Mouse (Mus musculus) heart, embryonic 13.5 days (tissue): Measurements from ENCODE around the gene Gpr157. TPM values are rescaled to one million over a fixed set of nuclear protein-coding genes. Genes with fewer than 3 reads are reported as not detected.

Experiments
- ATAC-seq: fragments of 200-750 bp; cut with Nextera tagmentation; 2 replicates; pipeline ENCODE4 v1.8.0; 2017; ENCODE audit warnings: moderate TSS enrichment; ENCODE audit not compliant: insufficient number of reproducible peaks, low FRiP score, low TSS enrichment; ENCODE audit errors: extremely low read depth
- H3K27ac ChIP-seq: fragments of 300-500 bp; sonication (generic); replicated peaks from 2 replicates; pipeline ENCODE4 v1.5.1; 2015; ENCODE audit warnings: moderate library complexity, mild to moderate bottlenecking, inconsistent platforms
- H3K27me3 ChIP-seq: fragments of 300-500 bp; sonication (generic); replicated peaks from 2 replicates; pipeline ENCODE4 v1.6.1; 2015; ENCODE audit warnings: mild to moderate bottlenecking, inconsistent platforms
- H3K36me3 ChIP-seq: fragments of 300-500 bp; sonication (generic); 2 replicates; pipeline ENCODE4 v1.6.1; 2015; ENCODE audit warnings: mild to moderate bottlenecking, inconsistent platforms
- H3K4me1 ChIP-seq: fragments of 300-500 bp; sonication (generic); 2 replicates; pipeline ENCODE4 v1.6.1; 2015; ENCODE audit warnings: inconsistent platforms
- H3K4me2 ChIP-seq: fragments of 300-500 bp; sonication (generic); 2 replicates; pipeline ENCODE4 v1.6.1; 2015; ENCODE audit warnings: inconsistent platforms, mild to moderate bottlenecking, moderate library complexity
- H3K4me3 ChIP-seq: fragments of 300-500 bp; sonication (generic); 2 replicates; pipeline ENCODE4 v1.5.1; 2015; ENCODE audit warnings: moderate library complexity, mild to moderate bottlenecking, inconsistent platforms
- H3K9ac ChIP-seq: fragments of 300-500 bp; sonication (generic); 2 replicates; pipeline ENCODE4 v1.6.1; 2015; ENCODE audit warnings: inconsistent platforms, mild to moderate bottlenecking, moderate library complexity
- H3K9me3 ChIP-seq: fragments of 300-500 bp; sonication (generic); 2 replicates; pipeline ENCODE4 v1.6.1; 2016; ENCODE audit warnings: inconsistent platforms
- WGBS: fragments of 180-500 bp; shearing (Covaris S2); methylation state at CpG from one replicate; pipeline ENCODE4 v1.1.7; 2015; ENCODE audit warnings: mixed read lengths; 5-methylcytosine and 5-hydroxymethylcytosine counted together
- polyA plus RNA-seq: library from polyadenylated mRNA; unstranded; fragments of >200 nt; fragmentation: Nextera tagmentation; extraction: Ambion mirVana; gene quantifications from 2 replicates; pipeline ENCODE4 v1.2.1, GENCODE M21; 2015

Gpr157 gene
- polyA plus RNA-seq, 1 experiment from 2014 or later, result 2.7 TPM

DNA sequence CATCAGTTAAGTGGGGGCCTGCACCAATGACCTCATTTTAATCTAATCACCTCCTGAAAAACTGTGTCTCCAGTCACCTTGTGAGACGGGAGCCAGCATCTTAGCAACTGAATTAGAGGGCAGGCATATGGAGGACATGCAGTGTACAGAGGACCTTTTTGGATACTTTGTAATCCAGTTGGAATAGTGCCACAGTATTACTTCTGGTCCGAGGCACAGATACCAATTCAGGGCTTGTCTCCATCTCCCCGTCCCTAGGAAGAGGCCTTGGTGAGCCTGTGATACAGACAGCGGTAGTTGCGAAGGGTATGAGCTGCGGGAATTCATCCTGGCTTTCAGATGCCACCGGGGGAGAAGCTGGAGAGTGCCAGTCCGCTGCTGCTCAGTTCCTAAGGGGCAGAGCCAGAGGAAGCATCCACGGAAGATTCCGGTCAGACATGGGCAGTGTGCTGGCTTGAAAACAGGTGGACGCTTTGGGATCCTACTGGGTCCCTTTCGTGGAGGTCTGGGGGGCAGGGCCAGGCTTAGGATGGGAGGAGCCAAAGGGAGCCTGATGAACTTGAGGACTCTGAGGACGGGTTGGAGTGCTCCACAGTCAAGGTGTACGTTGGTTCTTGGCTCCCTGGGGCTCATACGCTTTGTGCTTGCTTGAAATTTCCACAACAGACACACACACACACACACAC is 14.6 kb upstream of the Gpr157 start:
- no peak overlapping the region for H3K4me3 ChIP-seq
- H3K27me3 ChIP-seq, result 0 out of 2 replicates have a peak, but pooled peaks cover 3% of the 10 kb centered on the region
- H3K9me3 ChIP-seq, result no peaks in the 10 kb centered on the region
- no peak overlapping the region for H3K4me2 ChIP-seq
- whole genome bisulfite sequencing, result 48% methylated on average over 15 of the region's 15 CpGs
- no peak overlapping the region for H3K9ac ChIP-seq
- peaks cover 27% of the 10 kb centered on the region for H3K4me1 ChIP-seq
- no peaks in the 10 kb centered on the region for H3K36me3 ChIP-seq
- no peak for ATAC-seq
- H3K27ac ChIP-seq, result no peak overlapping the region

DNA sequence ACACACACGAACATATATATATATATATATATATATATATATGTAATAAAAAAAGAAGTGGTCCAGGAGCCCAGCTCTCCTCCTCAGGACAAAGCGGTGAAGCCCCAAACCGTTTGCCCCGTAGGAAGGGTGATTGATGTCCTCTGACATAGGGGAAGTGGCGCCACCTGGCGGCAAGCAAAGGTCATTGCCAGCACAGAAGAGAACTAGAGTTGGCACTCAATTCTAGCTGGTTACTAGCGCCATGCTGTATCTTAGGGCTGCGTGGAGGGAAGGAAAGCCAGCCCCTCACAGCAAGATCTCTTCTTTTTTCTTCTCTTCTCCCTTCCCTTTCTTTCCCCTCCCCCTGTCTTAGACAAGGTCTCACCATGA is 14.1 kb upstream of the Gpr157 start:
- Histone ChIP-seq H3K9ac (no peak overlapping the region), H3K27me3 (0 out of 2 replicates have a peak, but pooled peaks cover 3% of the 10 kb centered on the region), H3K36me3 (no peaks in the 10 kb centered on the region), H3K4me1 (peaks cover 27% of the 10 kb centered on the region), H3K4me3 (no peak overlapping the region), H3K27ac (no peak overlapping the region), H3K9me3 (no peaks in the 10 kb centered on the region), H3K4me2 (no peak overlapping the region)
- no peak for ATAC-seq
- WGBS, result 16% methylated on average over 8 of the region's 8 CpGs

DNA sequence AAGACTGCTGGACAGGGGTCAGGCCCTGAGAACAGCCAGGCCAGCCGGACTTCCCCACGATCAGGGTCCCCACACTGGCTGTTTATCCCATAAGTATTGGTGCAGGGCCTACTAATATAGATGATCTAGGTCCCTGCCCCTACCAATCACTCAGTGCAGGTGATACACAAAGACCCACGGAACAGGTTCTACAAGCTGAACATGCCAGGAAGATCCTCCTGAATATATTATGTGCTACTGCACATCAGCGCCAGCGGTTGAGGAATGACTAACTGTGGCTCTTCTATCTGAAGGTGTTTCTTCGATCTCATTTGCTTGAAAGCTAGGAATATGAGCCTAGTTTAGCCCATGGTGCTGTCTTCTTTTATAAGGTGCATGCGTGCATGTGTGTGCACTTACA is 11.8 kb upstream of the Gpr157 start:
- Histone ChIP-seq H3K27me3 (0 out of 2 replicates have a peak, but pooled peaks cover 3% of the 10 kb centered on the region), H3K36me3 (no peaks in the 10 kb centered on the region), H3K9me3 (no peaks in the 10 kb centered on the region), H3K4me3 (no peak overlapping the region), H3K4me2 (no peak overlapping the region), H3K4me1 (peaks cover 34% of the 10 kb centered on the region), H3K9ac (no peak overlapping the region), H3K27ac (0 out of 2 replicates have a peak overlapping the region, but pooled peaks have one; percentile 3)
- 81% methylated on average over 7 of the region's 7 CpGs for WGBS
- no peak for ATAC-seq

DNA sequence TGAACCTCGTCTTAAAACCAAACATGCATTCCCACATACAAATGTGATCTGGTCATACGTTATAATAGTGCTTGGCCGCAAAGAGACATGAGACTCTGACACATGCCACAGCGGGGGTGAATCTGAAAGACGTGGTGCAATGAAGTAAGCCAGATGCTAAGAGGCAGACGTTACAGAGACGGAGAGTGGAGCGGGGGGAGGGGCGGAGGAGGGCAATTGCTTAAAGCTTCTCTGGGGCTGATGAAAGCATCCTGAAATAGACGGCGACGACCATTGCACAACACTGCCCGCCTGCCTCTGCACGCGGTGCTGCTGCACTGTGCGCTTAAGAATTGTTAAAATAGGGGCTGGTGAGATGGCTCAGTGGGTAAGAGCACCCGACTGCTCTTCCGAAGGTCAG is 11.0 kb upstream of the Gpr157 start:
- Histone ChIP-seq H3K9me3 (no peaks in the 10 kb centered on the region), H3K27ac (0 out of 2 replicates have a peak overlapping the region, but pooled peaks have one; percentile 3), H3K36me3 (no peaks in the 10 kb centered on the region), H3K4me1 (peaks cover 33% of the 10 kb centered on the region), H3K27me3 (0 out of 2 replicates have a peak, but pooled peaks cover 3% of the 10 kb centered on the region), H3K4me2 (0 out of 2 replicates have a peak overlapping the region, but pooled peaks have one; percentile 12), H3K9ac (no peak overlapping the region), H3K4me3 (no peak overlapping the region)
- no peak; the same call in 1 of the 2 replicates for ATAC-seq
- 23% methylated on average over 18 of the region's 18 CpGs for WGBS

DNA sequence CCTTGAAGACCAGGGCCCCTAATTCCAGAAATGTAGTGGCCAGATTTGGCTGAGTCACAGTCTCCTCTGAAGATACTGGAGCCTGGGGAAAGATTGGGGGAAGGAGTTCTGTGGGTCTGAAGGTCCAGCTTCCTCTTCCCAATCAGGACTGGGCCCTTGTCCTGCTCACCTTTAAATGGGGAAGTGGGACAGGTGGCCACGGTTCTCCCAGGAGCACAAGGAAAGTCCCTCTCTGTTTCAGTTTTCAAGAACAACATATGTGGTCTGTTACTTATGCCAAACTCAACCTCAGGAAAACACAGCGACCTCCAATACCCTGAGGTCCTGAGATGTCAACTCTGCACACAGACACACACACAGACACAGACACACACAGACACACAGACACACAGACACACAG is 8.5 kb upstream of the Gpr157 start:
- no peak overlapping the region for H3K9ac ChIP-seq
- 63% methylated on average over 2 of the region's 2 CpGs for WGBS
- H3K9me3 ChIP-seq, result no peaks in the 10 kb centered on the region
- ATAC-seq, result no peak
- no peaks in the 10 kb centered on the region for H3K27me3 ChIP-seq
- no peaks in the 10 kb centered on the region for H3K36me3 ChIP-seq
- H3K4me2 ChIP-seq, result no peak overlapping the region
- H3K4me1 ChIP-seq, result peaks cover 27% of the 10 kb centered on the region
- H3K27ac ChIP-seq, result no peak overlapping the region
- H3K4me3 ChIP-seq, result no peak overlapping the region

DNA sequence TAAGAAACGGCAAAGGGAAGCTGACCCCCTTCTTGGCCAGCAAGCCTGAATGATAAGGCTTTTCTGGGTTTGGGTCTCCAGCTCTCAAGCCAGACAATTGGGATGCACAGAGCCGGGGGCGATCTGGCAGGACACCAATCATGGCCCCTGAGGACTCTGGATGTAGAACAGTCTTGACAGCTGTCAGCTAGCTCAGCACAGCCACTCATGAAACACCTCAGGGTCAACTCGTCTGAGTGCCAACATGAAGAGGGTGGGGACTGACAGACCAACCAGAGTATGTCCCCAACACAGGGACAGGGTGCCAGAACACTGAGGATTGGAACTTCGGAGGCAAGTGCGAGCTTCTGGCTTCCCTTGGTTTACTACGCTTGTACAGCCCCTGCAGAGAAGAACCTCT is 7.9 kb upstream of the Gpr157 start:
- Histone ChIP-seq H3K27ac (peak overlapping the region; percentile 15; the same call in 1 of the 2 replicates), H3K4me3 (no peak overlapping the region), H3K36me3 (no peaks in the 10 kb centered on the region), H3K4me2 (no peak overlapping the region), H3K4me1 (peaks cover 27% of the 10 kb centered on the region), H3K27me3 (no peaks in the 10 kb centered on the region), H3K9ac (no peak overlapping the region), H3K9me3 (no peaks in the 10 kb centered on the region; the same call in 1 of the 2 replicates)
- ATAC-seq, result no peak
- 35% methylated on average over 7 of the region's 7 CpGs for WGBS

DNA sequence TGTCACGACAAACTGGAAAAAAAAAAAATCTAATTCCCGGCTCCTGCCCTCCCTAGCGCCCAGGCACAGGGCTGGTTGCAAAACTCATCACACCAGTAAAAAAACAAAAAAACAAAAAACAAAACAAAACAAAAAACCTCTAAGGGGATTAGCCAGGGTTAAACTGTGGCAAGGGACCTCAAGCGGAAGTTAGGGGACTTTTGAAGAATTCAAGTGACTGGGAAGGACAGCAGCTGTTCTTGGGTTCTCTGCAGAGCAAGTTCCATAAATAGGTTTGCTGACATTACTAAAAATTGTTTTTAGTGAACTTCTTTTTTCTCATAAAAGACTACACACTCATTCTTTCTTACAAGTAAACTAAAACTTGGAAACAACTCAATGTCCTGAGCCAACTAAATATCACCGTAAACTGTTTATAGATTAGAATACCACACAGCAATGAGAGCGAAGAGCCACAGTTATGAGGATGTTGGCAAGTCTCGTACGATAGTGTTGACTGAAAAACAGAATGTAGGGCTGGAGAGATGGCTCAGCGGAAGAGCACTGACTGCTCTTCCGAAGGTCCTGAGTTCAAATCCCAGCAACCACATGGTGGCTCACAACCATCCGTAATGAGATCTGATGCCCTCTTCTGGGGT is 6.7 kb upstream of the Gpr157 start:
- H3K27me3 ChIP-seq, result no peaks in the 10 kb centered on the region
- ATAC-seq, result no peak
- H3K9ac ChIP-seq, result no peak overlapping the region
- 0 out of 2 replicates have a peak overlapping the region, but pooled peaks have one; percentile 5 for H3K27ac ChIP-seq
- WGBS, result 79% methylated on average over 11 of the region's 11 CpGs
- no peak overlapping the region for H3K4me3 ChIP-seq
- H3K4me2 ChIP-seq, result no peak overlapping the region
- H3K9me3 ChIP-seq, result no peaks in the 10 kb centered on the region; the same call in 1 of the 2 replicates
- no peaks in the 10 kb centered on the region for H3K36me3 ChIP-seq
- H3K4me1 ChIP-seq, result peaks cover 27% of the 10 kb centered on the region

DNA sequence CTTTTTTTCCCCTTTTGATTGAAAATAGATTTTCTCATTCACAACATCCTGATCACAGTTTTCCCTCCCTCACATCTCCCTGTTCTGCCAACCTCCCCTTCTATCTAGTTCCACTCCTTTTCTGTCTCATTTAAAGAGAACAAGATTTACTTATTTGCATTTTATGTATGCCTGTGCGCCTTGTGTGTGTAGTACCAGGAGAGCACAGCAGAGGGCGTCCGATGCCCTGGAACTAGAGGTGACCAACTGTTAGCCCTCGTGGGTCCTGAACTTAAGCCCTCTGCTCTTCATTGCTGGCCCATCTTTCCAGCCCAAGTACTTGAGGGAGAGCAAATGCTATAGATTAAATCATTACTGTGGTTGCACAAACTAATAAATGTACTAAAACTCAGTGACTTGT is 1.8 kb upstream of the Gpr157 start:
- WGBS, result 75% methylated on average over 4 of the region's 4 CpGs
- no peak overlapping the region for H3K9ac ChIP-seq
- no peak overlapping the region for H3K4me3 ChIP-seq
- no peak for ATAC-seq
- H3K4me1 ChIP-seq, result peaks cover 38% of the 10 kb centered on the region
- no peak overlapping the region for H3K4me2 ChIP-seq
- no peak overlapping the region for H3K27ac ChIP-seq
- H3K27me3 ChIP-seq, result peaks cover 17% of the 10 kb centered on the region
- H3K9me3 ChIP-seq, result no peaks in the 10 kb centered on the region; the same call in 1 of the 2 replicates
- H3K36me3 ChIP-seq, result no peaks in the 10 kb centered on the region

DNA sequence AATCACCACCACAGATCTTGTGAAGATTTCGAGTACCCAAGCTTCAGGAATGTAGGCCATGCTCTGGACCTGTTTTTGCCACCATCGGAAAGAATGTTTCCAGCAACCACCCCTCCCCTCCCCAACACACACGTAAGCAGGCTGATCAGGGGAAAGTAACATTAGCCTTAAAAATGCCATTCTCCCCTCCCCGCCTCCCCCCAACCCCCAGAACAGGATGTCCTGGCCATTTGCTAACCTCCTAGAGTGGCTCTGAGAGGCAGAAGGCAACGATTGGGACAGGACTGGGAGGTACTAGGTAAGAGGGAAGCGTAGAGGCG is 364 bp upstream of the Gpr157 start:
- 3% methylated on average over 7 of the region's 7 CpGs for WGBS
- peak overlapping the region; percentile 73 for H3K27ac ChIP-seq
- ATAC-seq, result no peak
- H3K4me3 ChIP-seq, result peak overlapping the region; percentile 60
- peak overlapping the region; percentile 93 for H3K4me2 ChIP-seq
- H3K9ac ChIP-seq, result peak overlapping the region; percentile 53; the same call in 1 of the 2 replicates
- H3K4me1 ChIP-seq, result peaks cover 44% of the 10 kb centered on the region
- H3K27me3 ChIP-seq, result peaks cover 24% of the 10 kb centered on the region
- H3K36me3 ChIP-seq, result no peaks in the 10 kb centered on the region
- H3K9me3 ChIP-seq, result no peaks in the 10 kb centered on the region; the same call in 1 of the 2 replicates

DNA sequence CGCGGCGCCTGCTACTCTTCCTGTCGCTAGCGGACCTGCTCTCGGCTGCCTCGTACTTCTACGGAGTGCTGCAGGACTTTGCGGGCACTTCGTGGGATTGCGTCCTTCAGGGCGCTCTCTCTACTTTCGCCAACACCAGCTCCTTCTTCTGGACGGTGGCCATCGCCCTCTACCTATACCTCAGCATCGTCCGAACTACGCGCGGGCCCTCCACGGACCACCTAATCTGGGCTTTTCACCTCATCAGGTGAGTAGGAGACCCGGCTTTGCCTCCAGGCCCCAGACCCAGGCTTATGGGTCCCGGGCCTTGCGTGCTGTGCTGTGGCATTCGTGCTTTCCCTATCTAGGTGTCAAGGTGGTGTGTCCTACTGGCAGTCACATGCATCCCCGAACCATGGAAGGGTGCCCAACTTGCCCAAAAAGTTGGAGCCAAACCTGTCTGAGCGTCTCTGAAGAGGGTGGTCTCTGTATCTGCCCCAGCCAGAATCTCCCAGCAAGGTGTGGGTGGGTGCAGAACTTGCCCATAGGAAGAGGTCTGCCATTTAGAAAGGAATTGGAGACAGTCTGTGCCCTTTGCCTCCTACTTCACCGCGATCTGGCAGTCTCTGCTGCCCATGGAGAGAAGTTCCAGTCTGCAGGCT is 845 bp downstream of the Gpr157 start:
- H3K36me3 ChIP-seq, result no peaks in the 10 kb centered on the region
- H3K9ac ChIP-seq, result peak overlapping the region; percentile 81
- H3K4me3 ChIP-seq, result peak overlapping the region; percentile 60
- H3K4me1 ChIP-seq, result peaks cover 50% of the 10 kb centered on the region
- H3K9me3 ChIP-seq, result no peaks in the 10 kb centered on the region; the same call in 1 of the 2 replicates
- peak overlapping the region; percentile 76 for H3K27ac ChIP-seq
- peak overlapping the region; percentile 93 for H3K4me2 ChIP-seq
- 12% methylated on average over 29 of the region's 29 CpGs for WGBS
- H3K27me3 ChIP-seq, result peaks cover 31% of the 10 kb centered on the region
- no peak for ATAC-seq

DNA sequence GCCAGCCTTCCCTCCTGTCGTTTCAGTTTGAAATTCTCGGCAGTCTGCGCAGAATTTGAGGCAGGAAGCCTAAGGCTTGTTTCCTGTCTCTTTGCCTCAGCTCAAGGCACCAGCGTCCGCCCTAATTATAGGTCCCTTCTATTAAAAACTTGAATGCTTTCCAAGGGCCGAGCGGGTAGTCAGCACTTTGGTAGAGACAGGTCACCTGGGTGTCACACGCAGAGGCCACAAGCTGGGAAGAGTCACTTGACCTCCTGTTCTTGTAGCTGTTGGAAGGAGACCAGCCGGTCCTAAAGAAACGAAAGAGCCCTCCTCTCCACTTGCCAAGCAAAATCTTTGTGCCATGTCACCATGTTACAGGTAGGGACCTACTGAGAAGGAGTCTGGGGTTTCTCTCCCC is 2.0 kb downstream of the Gpr157 start:
- Histone ChIP-seq H3K36me3 (no peaks in the 10 kb centered on the region), H3K4me3 (peak overlapping the region; percentile 60), H3K4me1 (peaks cover 58% of the 10 kb centered on the region), H3K27ac (peak overlapping the region; percentile 68), H3K27me3 (peaks cover 31% of the 10 kb centered on the region), H3K9me3 (no peaks in the 10 kb centered on the region), H3K9ac (peak overlapping the region; percentile 57), H3K4me2 (peak overlapping the region; percentile 93)
- 35% methylated on average over 10 of the region's 10 CpGs for WGBS
- no peak for ATAC-seq
